ENCODE assay signal across 19 mouse cellular contexts in the genomic region with DNA sequence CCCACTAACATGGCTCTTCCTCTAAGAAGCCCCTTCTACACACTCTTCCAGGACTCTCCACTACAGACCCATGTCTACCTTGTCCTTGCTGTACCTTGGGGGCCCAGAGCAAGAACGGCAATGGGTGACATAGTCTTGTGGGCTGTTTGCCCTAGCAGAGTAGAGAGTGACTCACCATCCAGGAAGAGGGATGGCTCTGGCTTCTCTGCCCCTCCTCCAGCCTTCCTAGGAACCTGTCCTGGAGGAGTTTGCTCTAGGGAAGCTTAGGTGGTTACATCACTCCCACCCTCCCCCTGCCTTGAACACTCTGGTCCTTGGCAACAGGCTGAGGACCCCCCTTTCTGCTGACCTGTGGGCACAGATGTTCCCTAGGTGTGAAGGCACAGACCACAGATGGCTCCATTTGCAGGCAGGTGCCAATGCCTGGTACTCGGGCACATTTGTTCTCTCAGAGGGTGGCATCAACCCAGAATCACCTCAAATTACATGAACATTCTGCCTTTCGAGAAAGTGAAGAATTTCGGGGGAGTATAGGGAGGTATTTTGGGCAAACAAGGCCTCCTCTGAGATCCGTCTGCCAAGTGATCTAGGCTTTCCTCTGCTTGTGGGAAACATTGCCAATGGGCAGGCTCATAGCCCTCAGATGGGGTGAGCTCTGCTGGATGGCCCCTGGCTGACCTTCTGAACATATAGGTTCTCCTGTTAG. TPM values are rescaled to one million over a fixed set of nuclear protein-coding genes. Genes with fewer than 3 reads are reported as not detected.
DNase-seq lines count a peak whose midpoint lies in the region; ATAC-seq and TF ChIP-seq lines count a peak whose summit lies in the region.
"Had no signal": no experiment of that assay in that cellular context is flagged by ENCODE, and none has a peak within 500 bp of the region (broad histone marks: within the 10 kb centered on the region; RNA-seq: fewer than 3 reads in every experiment).

No protein-coding gene starts in this region.

- H3K9ac ChIP-seq in liver, embryonic 14.5 days (replicated peaks): no peak overlapping the region
- H3K9ac ChIP-seq in liver, postnatal 0 days (replicated peaks): no peak overlapping the region
- H3K9ac ChIP-seq: heart, embryonic 12.5 days; hindbrain, embryonic 13.5 days; liver, embryonic 12.5 days; midbrain, embryonic 13.5 days had no signal

- H3K4me2 ChIP-seq in liver, embryonic 14.5 days (ENCODE audit: low read depth): no peak overlapping the region
- H3K4me2 ChIP-seq in liver, postnatal 0 days (ENCODE audit: low read depth, low read length): no peak overlapping the region
- H3K4me2 ChIP-seq in myocyte (ENCODE audit: low read depth): no peak overlapping the region
- H3K4me2 ChIP-seq: heart, embryonic 12.5 days; hindbrain, embryonic 13.5 days; liver, embryonic 12.5 days; midbrain, embryonic 13.5 days had no signal

- H3ac ChIP-seq in myocyte (ENCODE audit: control insufficient read depth, insufficient read length): no peak overlapping the region

- no peaks in the 10 kb centered on the region for H3K79me2 ChIP-seq in myocyte (ENCODE audit: control insufficient read depth, insufficient read depth)

- no peaks in the 10 kb centered on the region for H3K4me1 ChIP-seq in liver, embryonic 14.5 days (replicated peaks; ENCODE audit: control insufficient read depth in 2 of 2, insufficient read depth in 2 of 2, low read length in 1 of 2)
- H3K4me1 ChIP-seq in liver, postnatal 0 days (ENCODE audit: insufficient read depth): no peaks in the 10 kb centered on the region
- peaks cover 82% of the 10 kb centered on the region for H3K4me1 ChIP-seq in E14TG2a.4 (replicated peaks; ENCODE audit: low read depth, low read length)
- H3K4me1 ChIP-seq: liver, embryonic 12.5 days had no signal

- H3K36me3 ChIP-seq in liver, embryonic 14.5 days (replicated peaks; ENCODE audit: control insufficient read depth, insufficient read depth, low read depth): no peaks in the 10 kb centered on the region
- no peaks in the 10 kb centered on the region for H3K36me3 ChIP-seq in liver, postnatal 0 days (replicated peaks; ENCODE audit: insufficient read depth, low read length)
- H3K36me3 ChIP-seq in E14TG2a.4 (ENCODE audit: insufficient read depth, low read length) (peaks cover 34% of the 10 kb centered on the region), myocyte (ENCODE audit: control insufficient read depth, insufficient read depth) (no peaks in the 10 kb centered on the region)

- TF ChIP-seq EP300 in liver, embryonic 14.5 days (IDR thresholded peaks at IDR 0.05; ENCODE audit: low read depth): no peak
- TF ChIP-seq EP300 in liver, postnatal 0 days (IDR thresholded peaks at IDR 0.05; ENCODE audit: low read depth): no peak

- no peak overlapping the region for H3K4me3 ChIP-seq in liver, embryonic 14.5 days (ENCODE audit: insufficient read depth in 1 of 2, low read depth in 2 of 2, low read length in 2 of 2)
- H3K4me3 ChIP-seq in liver, postnatal 0 days (ENCODE audit: low read depth, low read length): no peak overlapping the region
- H3K4me3 ChIP-seq in E14TG2a.4 (replicated peaks; ENCODE audit: low read length) (peak overlapping the region; percentile 71; the same call in 1 of the 2 replicates), myocyte (no peak overlapping the region)
- H3K4me3 ChIP-seq: erythroblast, embryonic 14.5 days; heart, embryonic 12.5 days; hindbrain, embryonic 13.5 days; limb, embryonic 10.5 days; liver, embryonic 12.5 days; midbrain, embryonic 13.5 days had no signal

- no peak for TF ChIP-seq CTCF in liver, embryonic 14.5 days (IDR thresholded peaks at IDR 0.05; ENCODE audit: low read depth)
- TF ChIP-seq CTCF in liver, postnatal 0 days (IDR thresholded peaks at IDR 0.05; ENCODE audit: low read depth): no peak
- TF ChIP-seq CTCF in E14TG2a.4 (conservative IDR thresholded peaks at IDR 0.05; ENCODE audit: low read length): no peak

- H3K27ac ChIP-seq in liver, embryonic 14.5 days: no peak overlapping the region
- H3K27ac ChIP-seq in liver, postnatal 0 days (ENCODE audit: low read depth): no peak overlapping the region
- H3K27ac ChIP-seq: hindbrain, embryonic 13.5 days; limb, embryonic 10.5 days; liver, embryonic 12.5 days; macrophage; midbrain, embryonic 13.5 days had no signal

- H3K9me3 ChIP-seq in liver, embryonic 14.5 days (ENCODE audit: control insufficient read depth, low read length): no peaks in the 10 kb centered on the region
- H3K9me3 ChIP-seq in liver, postnatal 0 days (ENCODE audit: low read length): no peaks in the 10 kb centered on the region
- peaks cover 9% of the 10 kb centered on the region for H3K9me3 ChIP-seq in E14TG2a.4 (ENCODE audit: low read length)
- H3K9me3 ChIP-seq: heart, embryonic 12.5 days; hindbrain, embryonic 13.5 days; limb, embryonic 10.5 days; liver, embryonic 12.5 days; midbrain, embryonic 13.5 days had no signal

- no peak for DNase-seq in frontal cortex, postnatal 14 days (ENCODE audit: low spot score in 2 of 2)
- no peak for DNase-seq in liver, embryonic 14.5 days (ENCODE audit: low read depth in 3 of 3, low spot score in 3 of 3)
- no peak for DNase-seq in liver, postnatal 0 days
- no peak for DNase-seq in yolk sac, embryonic 10.5 days (ENCODE audit: low spot score)
- no peak for DNase-seq in thymus, postnatal 25 days
- DNase-seq: adrenal gland, postnatal 10 days; B cell, adult 2 months; gastrocnemius, postnatal 36 days; layer of hippocampus, postnatal 36 days had no signal

- no peak for TF ChIP-seq POLR2A in myocyte (IDR thresholded peaks at IDR 0.05; ENCODE audit: insufficient read length, low read depth)

- H3K27me3 ChIP-seq in liver, embryonic 14.5 days (ENCODE audit: control insufficient read depth, insufficient read depth, low read length): no peaks in the 10 kb centered on the region
- H3K27me3 ChIP-seq in liver, postnatal 0 days (ENCODE audit: insufficient read depth, low read length): no peaks in the 10 kb centered on the region
- H3K27me3 ChIP-seq in E14TG2a.4 (ENCODE audit: insufficient read depth, low read length) (no peaks in the 10 kb centered on the region), myocyte (ENCODE audit: control insufficient read depth, insufficient read depth, insufficient read length) (no peaks in the 10 kb centered on the region)
- H3K27me3 ChIP-seq: heart, embryonic 12.5 days; hindbrain, embryonic 13.5 days; midbrain, embryonic 13.5 days had no signal

- WGBS in liver, embryonic 14.5 days (ENCODE audit: insufficient replicate concordance): 43% methylated on average over 5 of the region's 5 CpGs
- 60% methylated on average over 5 of the region's 5 CpGs for WGBS in liver, postnatal 0 days (ENCODE audit: insufficient replicate concordance)

- peak; percentile 95 for ATAC-seq in frontal cortex, adult (ENCODE audit: low TSS enrichment)
- 0 out of 2 replicates have a peak, but pooled peaks have one; percentile 7 for ATAC-seq in liver, embryonic 14.5 days (ENCODE audit: insufficient read depth)
- no peak for ATAC-seq in liver, postnatal 0 days
- ATAC-seq: liver, embryonic 12.5 days; midbrain, embryonic 13.5 days had no signal

TF ChIP-seq in myocyte, 11 proteins besides CTCF, POLR2A, EP300 and RAD21:
- TF ChIP-seq MYOG (IDR thresholded peaks at IDR 0.05; ENCODE audit: control insufficient read depth in 1 of 3, insufficient read depth in 1 of 3, insufficient read length in 2 of 3, low read depth in 2 of 3): peak in 1 of 3 experiments; percentile 63
- TF ChIP-seq MYOD1 (IDR thresholded peaks at IDR 0.05; ENCODE audit: control insufficient read depth in 1 of 3, insufficient read length in 2 of 3, low read depth in 2 of 3): peak in 2 of 3 experiments; percentile 11 to 24
- TF ChIP-seq SRF (IDR thresholded peaks at IDR 0.05; ENCODE audit: control insufficient read depth, insufficient read length, low read depth): no peak
- TF ChIP-seq TCF12 (IDR thresholded peaks at IDR 0.05; ENCODE audit: insufficient read depth, poor library complexity, severe bottlenecking): no peak

RNA-seq across cellular contexts. Expression of gene Gnas, which starts 20.9 kb away (rescaled TPM):
- polyA plus RNA-seq in liver, embryonic 14.5 days (2012; rRNA removed): 231 and 302 TPM in 2 replicates
- 286 and 331 TPM in 2 replicates for polyA plus RNA-seq in liver, embryonic 14.5 days (2014; fragmentation: Nextera tagmentation; extraction: Ambion mirVana)
- polyA plus RNA-seq in liver, postnatal 0 days (2015; fragmentation: Nextera tagmentation; extraction: Ambion mirVana): 332 and 343 TPM in 2 replicates
- 1,706 TPM for polyA plus RNA-seq in myocyte (2012; fragmentation: generic; extraction: Trizol)
